Mouse (Mus musculus) forebrain, embryonic 16.5 days (tissue): ENCODE results near the gene Ube2d2b. TPM values are rescaled to one million over a fixed set of nuclear protein-coding genes. Genes with fewer than 3 reads are reported as not detected.

ENCODE experiments used
- ATAC-seq: fragments of 200-750 bp; cut with Nextera tagmentation; 2 replicates; pipeline ENCODE4 v1.8.0; 2017; ENCODE audit warnings: mild to moderate bottlenecking, moderate library complexity
- H3K27ac ChIP-seq: fragments of 300-500 bp; sonication (generic); 2 replicates; pipeline ENCODE4 v1.5.1; 2014; ENCODE audit warnings: low read length, control low read depth
- H3K27me3 ChIP-seq: fragments of 300-500 bp; sonication (generic); replicated peaks from 2 replicates; pipeline ENCODE4 v1.6.1; 2014; ENCODE audit warnings: low read length; ENCODE audit not compliant: control insufficient read depth, insufficient read depth
- H3K36me3 ChIP-seq: fragments of 300-500 bp; sonication (generic); 2 replicates; pipeline ENCODE4 v1.6.1; 2014; ENCODE audit not compliant: control insufficient read depth, insufficient read depth
- H3K4me1 ChIP-seq: fragments of 300-500 bp; sonication (generic); replicated peaks from 2 replicates; pipeline ENCODE4 v1.6.1; 2014; ENCODE audit warnings: low read length; ENCODE audit not compliant: control insufficient read depth, insufficient read depth
- H3K4me2 ChIP-seq: fragments of 300-500 bp; sonication (generic); 2 replicates; pipeline ENCODE4 v1.6.1; 2014; ENCODE audit warnings: mild to moderate bottlenecking, low read length, control low read depth
- H3K4me3 ChIP-seq: fragments of 300-500 bp; sonication (generic); replicated peaks from 2 replicates; pipeline ENCODE4 v1.5.1; 2014; ENCODE audit warnings: mild to moderate bottlenecking, low read length, control low read depth
- H3K9ac ChIP-seq: fragments of 300-500 bp; sonication (generic); replicated peaks from 2 replicates; pipeline ENCODE4 v1.6.1; 2014; ENCODE audit warnings: low read depth, low read length, control low read depth
- H3K9me3 ChIP-seq: fragments of 300-500 bp; sonication (generic); 2 replicates; pipeline ENCODE4 v1.6.1; 2016; ENCODE audit warnings: low read length; ENCODE audit not compliant: control insufficient read depth
- WGBS: fragments of 180-500 bp; shearing (Covaris S2); extraction: QIAGEN DNeasy Blood & Tissue Kit; methylation state at CpG from one replicate; pipeline ENCODE4 v1.1.7; 2014; 5-methylcytosine and 5-hydroxymethylcytosine counted together
- polyA plus RNA-seq: library from polyadenylated mRNA; unstranded; fragments of >200 nt; fragmentation: Nextera tagmentation; extraction: Ambion mirVana; gene quantifications from 2 replicates; pipeline ENCODE4 v1.2.1, GENCODE M21; 2015

The Ube2d2b gene
- polyA plus RNA-seq, 1 experiment from 2014 or later, result 0.13 TPM

DNA sequence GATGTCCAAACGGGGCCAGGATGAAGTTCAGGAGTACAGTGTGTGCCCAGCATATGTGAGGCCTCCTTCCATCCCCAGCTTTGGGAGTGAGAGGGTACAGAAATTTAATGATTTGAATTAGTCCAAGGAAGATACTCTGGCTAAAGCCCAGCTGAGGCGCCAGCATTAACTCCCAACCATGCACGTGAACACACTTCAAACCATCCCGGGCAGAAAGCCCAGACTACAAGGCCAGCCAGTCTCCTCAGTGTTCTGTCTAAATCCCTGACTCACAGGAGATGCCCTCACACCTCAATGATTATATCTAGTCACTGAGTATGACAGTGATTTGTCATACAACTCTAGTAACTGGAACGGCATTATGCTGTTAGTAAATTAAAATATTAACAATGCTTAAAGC lies 17.4 kb downstream of the Ube2d2b start:
- Histone ChIP-seq H3K4me3 (no peak overlapping the region), H3K9ac (no peak overlapping the region), H3K27ac (no peak overlapping the region), H3K36me3 (no peaks in the 10 kb centered on the region), H3K9me3 (0 out of 2 replicates have a peak, but pooled peaks cover 3% of the 10 kb centered on the region), H3K27me3 (no peaks in the 10 kb centered on the region), H3K4me2 (no peak overlapping the region), H3K4me1 (0 out of 2 replicates have a peak, but pooled peaks cover 2% of the 10 kb centered on the region)
- 57% methylated on average over 5 of the region's 5 CpGs for WGBS
- ATAC-seq, result no peak

DNA sequence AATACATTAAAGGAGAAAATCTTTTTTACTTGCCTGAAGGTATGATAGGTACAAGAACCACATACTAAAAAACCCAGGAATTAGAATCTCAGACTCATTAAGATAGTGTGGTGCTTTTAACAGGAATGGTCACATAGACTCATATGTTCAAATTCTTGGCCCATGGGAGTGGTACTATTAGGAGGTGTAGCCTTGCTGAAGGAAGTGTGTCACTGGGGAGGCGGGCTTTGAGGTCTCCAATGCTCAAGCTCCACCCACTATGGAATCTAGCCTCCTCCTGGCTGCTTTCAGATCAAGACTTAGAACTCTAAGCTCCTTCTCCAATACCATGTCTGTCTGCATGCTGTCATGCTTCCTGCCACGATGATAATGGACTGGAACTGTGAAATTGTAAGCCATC lies 17.9 kb downstream of the Ube2d2b start:
- H3K36me3 ChIP-seq, result no peaks in the 10 kb centered on the region
- 84% methylated on average over 2 of the region's 2 CpGs for WGBS
- 0 out of 2 replicates have a peak, but pooled peaks cover 3% of the 10 kb centered on the region for H3K9me3 ChIP-seq
- H3K9ac ChIP-seq, result no peak overlapping the region
- H3K27ac ChIP-seq, result no peak overlapping the region
- 0 out of 2 replicates have a peak, but pooled peaks cover 2% of the 10 kb centered on the region for H3K4me1 ChIP-seq
- no peaks in the 10 kb centered on the region for H3K27me3 ChIP-seq
- no peak overlapping the region for H3K4me2 ChIP-seq
- no peak for ATAC-seq
- no peak overlapping the region for H3K4me3 ChIP-seq

DNA sequence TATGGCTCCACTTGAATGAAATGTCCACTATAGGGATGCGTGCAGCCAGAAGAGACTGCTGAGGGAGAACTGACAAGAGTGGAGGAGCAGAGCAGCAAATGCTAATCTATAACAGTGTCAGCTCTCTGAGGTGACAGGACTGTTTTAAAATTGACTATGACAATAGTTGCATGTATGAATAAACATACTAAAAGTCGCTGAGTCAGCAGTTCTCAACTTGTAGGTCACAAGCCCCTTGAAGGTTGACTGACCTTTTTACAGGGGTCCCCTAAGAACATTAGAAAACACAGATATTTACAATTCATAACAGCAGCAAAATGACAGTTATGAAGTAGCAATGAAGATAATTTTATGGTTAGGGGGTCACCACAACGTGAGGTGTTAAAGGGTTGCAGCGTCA lies 19.1 kb downstream of the Ube2d2b start:
- 88% methylated on average over 4 of the region's 4 CpGs for WGBS
- ATAC-seq, result no peak

DNA sequence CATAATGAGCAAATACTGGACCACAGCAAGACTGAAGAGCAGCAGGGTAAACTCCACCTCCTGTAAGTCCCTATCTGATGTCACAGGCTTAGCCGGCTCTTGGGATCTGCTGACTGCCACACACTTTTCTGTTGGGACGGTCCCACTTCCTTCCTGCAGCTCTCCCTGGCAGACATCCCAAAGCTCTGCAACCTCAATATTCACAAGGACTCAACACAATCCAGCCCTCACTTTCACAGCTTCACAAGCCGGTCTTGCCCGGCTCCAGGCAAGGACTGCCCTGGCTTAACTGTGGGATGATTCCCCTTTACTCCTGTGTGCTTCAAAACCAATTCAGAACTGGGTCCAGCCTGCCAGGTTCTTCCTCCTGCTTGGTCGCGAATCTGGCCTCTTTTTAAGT lies 23.9 kb downstream of the Ube2d2b start:
- no peak overlapping the region for H3K27ac ChIP-seq
- no peaks in the 10 kb centered on the region for H3K27me3 ChIP-seq
- WGBS, result 10% methylated on average over 6 of the region's 6 CpGs
- no peak for ATAC-seq
- H3K4me2 ChIP-seq, result no peak overlapping the region; the same call in 1 of the 2 replicates
- 0 out of 2 replicates have a peak, but pooled peaks cover 3% of the 10 kb centered on the region for H3K9me3 ChIP-seq
- H3K4me1 ChIP-seq, result peaks cover 7% of the 10 kb centered on the region; the same call in 1 of the 2 replicates
- H3K4me3 ChIP-seq, result no peak overlapping the region
- no peaks in the 10 kb centered on the region for H3K36me3 ChIP-seq
- H3K9ac ChIP-seq, result no peak overlapping the region

More for the DNA sequence above, 19.1 kb downstream of the Ube2d2b start:
- Histone ChIP-seq H3K36me3 (no peaks in the 10 kb centered on the region), H3K4me2 (no peak overlapping the region), H3K4me1 (peaks cover 4% of the 10 kb centered on the region; the same call in 1 of the 2 replicates), H3K27me3 (no peaks in the 10 kb centered on the region), H3K4me3 (no peak overlapping the region), H3K9me3 (0 out of 2 replicates have a peak, but pooled peaks cover 3% of the 10 kb centered on the region), H3K9ac (no peak overlapping the region), H3K27ac (no peak overlapping the region)

DNA sequence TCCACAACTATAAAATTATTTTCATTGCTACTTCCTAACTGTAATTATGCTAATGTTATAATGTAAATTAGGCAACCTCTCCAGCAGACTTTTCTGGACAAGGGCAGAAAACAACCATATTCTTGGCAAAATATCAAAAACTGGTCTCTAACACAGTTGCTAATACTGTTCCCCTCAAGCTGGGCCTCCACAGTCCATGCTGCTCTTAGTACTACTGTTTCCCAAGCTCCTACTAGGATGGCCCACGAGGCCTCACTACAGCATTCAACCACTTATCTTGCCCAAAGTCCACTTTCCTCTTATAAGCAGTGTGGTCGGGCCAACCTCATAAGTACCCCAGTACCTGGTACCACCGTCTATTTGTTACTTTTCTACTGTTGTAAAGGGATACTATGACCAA lies 24.7 kb downstream of the Ube2d2b start:
- no peak overlapping the region for H3K4me2 ChIP-seq
- no peak overlapping the region for H3K9ac ChIP-seq
- peaks cover 7% of the 10 kb centered on the region; the same call in 1 of the 2 replicates for H3K4me1 ChIP-seq
- no peaks in the 10 kb centered on the region for H3K27me3 ChIP-seq
- no peak overlapping the region for H3K4me3 ChIP-seq
- no peaks in the 10 kb centered on the region for H3K36me3 ChIP-seq
- 71% methylated on average over 3 of the region's 3 CpGs for WGBS
- 0 out of 2 replicates have a peak, but pooled peaks cover 3% of the 10 kb centered on the region for H3K9me3 ChIP-seq
- H3K27ac ChIP-seq, result no peak overlapping the region
- no peak for ATAC-seq

DNA sequence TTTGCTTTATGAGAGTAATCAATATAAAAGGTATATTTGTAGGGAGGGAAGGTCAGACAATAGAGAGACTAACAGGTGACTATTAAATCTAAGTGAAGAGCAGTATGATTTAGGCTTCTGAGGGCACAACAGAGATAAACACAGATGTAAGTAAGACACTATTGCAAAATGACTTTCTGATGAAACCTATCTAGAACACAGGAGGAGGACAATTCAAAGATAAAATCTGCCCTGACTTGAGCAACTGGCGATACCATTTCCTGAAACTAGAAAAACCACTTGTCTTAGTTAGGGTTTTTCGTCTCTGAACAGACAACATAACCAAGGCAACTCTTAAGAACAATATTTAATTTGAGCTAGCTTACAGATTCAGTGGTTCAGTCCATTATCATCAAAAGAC lies 25.6 kb downstream of the Ube2d2b start:
- H3K4me3 ChIP-seq, result no peak overlapping the region
- no peak overlapping the region for H3K27ac ChIP-seq
- H3K36me3 ChIP-seq, result no peaks in the 10 kb centered on the region
- H3K4me1 ChIP-seq, result peaks cover 7% of the 10 kb centered on the region; the same call in 1 of the 2 replicates
- ATAC-seq, result no peak
- H3K9ac ChIP-seq, result no peak overlapping the region
- no peaks in the 10 kb centered on the region for H3K27me3 ChIP-seq
- WGBS, result 99% methylated on average over 2 of the region's 2 CpGs
- H3K9me3 ChIP-seq, result no peaks in the 10 kb centered on the region
- no peak overlapping the region for H3K4me2 ChIP-seq

DNA sequence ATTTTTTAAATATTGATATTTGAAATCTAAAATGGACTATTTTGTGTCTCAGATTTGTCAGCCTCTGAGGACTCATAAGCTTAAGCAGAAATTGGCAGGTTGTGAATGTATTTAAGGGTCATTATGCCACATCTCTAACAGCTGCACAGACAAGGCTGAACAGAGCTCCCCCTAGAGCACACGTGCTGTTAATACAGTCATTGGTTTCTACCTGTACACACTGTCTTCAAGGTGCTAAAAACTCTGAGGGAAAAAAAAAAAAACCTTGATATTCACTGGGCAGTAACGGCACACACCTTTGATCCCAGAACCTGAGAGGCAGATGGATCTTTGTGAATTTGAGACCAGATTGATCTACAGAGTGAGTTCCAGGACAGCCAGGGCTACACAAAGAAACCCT lies 29.1 kb downstream of the Ube2d2b start:
- Histone ChIP-seq H3K9me3 (no peaks in the 10 kb centered on the region), H3K4me3 (no peak overlapping the region), H3K9ac (no peak overlapping the region), H3K27me3 (no peaks in the 10 kb centered on the region), H3K4me2 (no peak overlapping the region), H3K36me3 (no peaks in the 10 kb centered on the region), H3K4me1 (peaks cover 5% of the 10 kb centered on the region; the same call in 1 of the 2 replicates), H3K27ac (no peak overlapping the region)
- no peak for ATAC-seq
- WGBS, result 51% methylated on average over 2 of the region's 2 CpGs

DNA sequence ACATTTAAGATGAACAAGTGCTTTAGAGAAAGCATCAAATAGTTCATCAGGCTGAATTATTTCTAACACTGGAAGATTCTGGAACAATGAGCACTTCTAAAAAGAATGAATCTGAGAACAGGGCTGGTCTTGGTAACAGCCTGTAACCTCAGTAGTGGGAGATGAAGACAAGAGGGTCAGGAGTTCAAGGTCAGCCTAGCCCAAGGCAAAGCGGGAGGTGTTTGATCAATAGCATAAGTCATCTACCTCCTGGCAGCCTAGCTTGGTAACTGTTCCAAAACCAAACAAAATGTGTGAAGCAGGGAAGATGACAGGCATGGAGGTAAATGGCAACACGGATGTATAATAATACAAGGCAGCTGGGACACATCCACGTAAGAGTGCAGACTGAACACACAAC lies 34.1 kb downstream of the Ube2d2b start:
- H3K27ac ChIP-seq, result no peak overlapping the region
- 87% methylated on average over 3 of the region's 3 CpGs for WGBS
- ATAC-seq, result no peak

DNA sequence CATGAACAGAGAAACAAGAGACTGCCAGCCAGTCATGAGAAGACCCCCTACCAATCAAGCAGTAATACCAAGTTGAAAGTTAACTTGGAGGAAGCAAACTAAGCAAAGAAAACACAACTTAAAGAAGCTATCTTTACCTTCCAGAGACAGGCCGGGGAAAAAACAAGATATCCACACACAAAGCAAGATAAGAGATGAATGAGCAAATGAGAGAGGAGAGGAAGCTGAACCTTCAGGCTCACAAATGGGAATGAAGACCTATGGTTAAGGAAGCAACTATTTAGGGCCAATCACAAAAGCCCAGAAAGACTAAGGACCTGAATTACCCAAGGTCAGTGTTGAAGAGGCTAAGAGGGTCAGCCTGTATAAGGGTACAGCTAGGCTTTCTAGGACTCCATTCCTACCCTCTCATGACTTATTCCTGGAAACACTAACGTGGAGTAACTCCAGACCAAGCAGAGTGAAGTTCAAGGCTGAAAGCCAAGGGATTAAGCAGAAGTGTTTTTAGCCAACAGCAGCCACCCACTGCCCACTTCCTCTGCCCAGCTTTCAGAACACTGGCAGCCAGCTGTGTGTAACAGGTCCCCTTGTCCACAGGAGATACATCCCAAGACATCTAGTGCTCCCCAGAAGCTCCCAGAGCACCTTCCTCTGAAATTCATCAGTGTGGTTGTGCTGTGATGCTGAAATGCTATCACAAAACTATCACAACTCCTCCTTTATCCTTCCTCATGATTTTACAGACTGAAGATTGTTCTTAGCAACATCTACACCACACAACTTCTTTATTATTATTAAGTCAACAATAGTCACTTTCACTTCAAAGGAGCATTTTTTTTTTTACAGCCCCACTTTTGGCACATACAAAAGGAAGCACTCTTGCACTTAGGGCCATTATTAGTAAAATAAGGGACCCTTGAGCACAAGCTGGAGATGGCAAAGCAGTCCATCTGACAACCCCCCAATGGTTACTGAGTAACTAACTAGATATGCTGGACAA lies 36.5 kb downstream of the Ube2d2b start:
- H3K4me3 ChIP-seq, result no peak overlapping the region
- H3K9ac ChIP-seq, result no peak overlapping the region
- ATAC-seq, result no peak
- no peak overlapping the region for H3K27ac ChIP-seq
- no peaks in the 10 kb centered on the region for H3K27me3 ChIP-seq
- peaks cover 3% of the 10 kb centered on the region for H3K4me1 ChIP-seq
- H3K9me3 ChIP-seq, result no peaks in the 10 kb centered on the region
- H3K4me2 ChIP-seq, result no peak overlapping the region
- 73% methylated on average over 2 of the region's 2 CpGs for WGBS
- H3K36me3 ChIP-seq, result no peaks in the 10 kb centered on the region

More for the DNA sequence above, 34.1 kb downstream of the Ube2d2b start:
- Histone ChIP-seq H3K36me3 (no peaks in the 10 kb centered on the region), H3K4me2 (no peak overlapping the region), H3K4me3 (no peak overlapping the region), H3K9me3 (no peaks in the 10 kb centered on the region), H3K4me1 (peaks cover 3% of the 10 kb centered on the region), H3K9ac (no peak overlapping the region), H3K27me3 (no peaks in the 10 kb centered on the region)
